Mouse (Mus musculus): ENCODE measurements around the gene Zbtb7a. TPM values are rescaled to one million over a fixed set of nuclear protein-coding genes. Genes with fewer than 3 reads are reported as not detected.

The Zbtb7a gene
- polyA plus RNA-seq, 1 experiment from 2014 or later, result 16.2 TPM

- no peak for ATAC-seq (replicated peaks)
- 98% methylated on average over 9 of the region's 9 CpGs for WGBS
- no peak overlapping the region for H3K4me3 ChIP-seq
- H3K27ac ChIP-seq, result no peak overlapping the region
- peaks cover 28% of the 10 kb centered on the region; the same call in 1 of the 2 replicates for H3K36me3 ChIP-seq (replicated peaks)
- H3K4me2 ChIP-seq, result no peak overlapping the region
- no peaks in the 10 kb centered on the region for H3K9me3 ChIP-seq
- no peaks in the 10 kb centered on the region for H3K27me3 ChIP-seq (replicated peaks)
- peaks cover 26% of the 10 kb centered on the region for H3K4me1 ChIP-seq
- no peak overlapping the region for H3K9ac ChIP-seq
These were observed 52.1 kb downstream of the Zbtb7a start for GRCm38 (mm10) chr10:81187161-81187560.

GRCm38 (mm10) chr10:81189821-81190220 lies 54.8 kb downstream of the Zbtb7a start:
- Histone ChIP-seq H3K9me3 (no peaks in the 10 kb centered on the region), H3K9ac (no peak overlapping the region), H3K4me1 (peaks cover 18% of the 10 kb centered on the region), H3K27ac (no peak overlapping the region), H3K4me2 (no peak overlapping the region), H3K4me3 (no peak overlapping the region), H3K27me3 (replicated peaks) (no peaks in the 10 kb centered on the region), H3K36me3 (replicated peaks) (peaks cover 24% of the 10 kb centered on the region; the same call in 1 of the 2 replicates)
- no peak for ATAC-seq (replicated peaks)
- WGBS, result 79% methylated on average over 26 of the region's 26 CpGs

- ATAC-seq (replicated peaks), result no peak
- Histone ChIP-seq H3K9ac (no peak overlapping the region), H3K4me3 (no peak overlapping the region), H3K4me2 (no peak overlapping the region), H3K27ac (no peak overlapping the region), H3K36me3 (replicated peaks) (peaks cover 22% of the 10 kb centered on the region; the same call in 1 of the 2 replicates), H3K4me1 (peaks cover 18% of the 10 kb centered on the region), H3K27me3 (replicated peaks) (peaks cover 4% of the 10 kb centered on the region), H3K9me3 (no peaks in the 10 kb centered on the region)
- WGBS, result 68% methylated on average over 31 of the region's 31 CpGs
These were observed 55.4 kb downstream of the Zbtb7a start for GRCm38 (mm10) chr10:81190236-81190911.

- ATAC-seq (replicated peaks), result no peak
- H3K9ac ChIP-seq, result no peak overlapping the region
- H3K36me3 ChIP-seq (replicated peaks), result peaks cover 20% of the 10 kb centered on the region; the same call in 1 of the 2 replicates
- peaks cover 18% of the 10 kb centered on the region for H3K4me1 ChIP-seq
- 78% methylated on average over 6 of the region's 6 CpGs for WGBS
- H3K27ac ChIP-seq, result no peak overlapping the region
- H3K4me3 ChIP-seq, result no peak overlapping the region
- no peak overlapping the region for H3K4me2 ChIP-seq
- peaks cover 10% of the 10 kb centered on the region for H3K27me3 ChIP-seq (replicated peaks)
- H3K9me3 ChIP-seq, result no peaks in the 10 kb centered on the region
These were observed 55.9 kb downstream of the Zbtb7a start for GRCm38 (mm10) chr10:81190912-81191321.

GRCm38 (mm10) chr10:81191342-81191982 lies 56.4 kb downstream of the Zbtb7a start:
- Histone ChIP-seq H3K27me3 (replicated peaks) (peaks cover 14% of the 10 kb centered on the region), H3K27ac (peak overlapping the region; percentile 99), H3K36me3 (replicated peaks) (peaks cover 19% of the 10 kb centered on the region; the same call in 1 of the 2 replicates), H3K9me3 (no peaks in the 10 kb centered on the region), H3K4me2 (peak overlapping the region; percentile 93), H3K4me1 (peaks cover 18% of the 10 kb centered on the region), H3K9ac (no peak overlapping the region), H3K4me3 (no peak overlapping the region)
- WGBS, result 90% methylated on average over 18 of the region's 18 CpGs
- no peak for ATAC-seq (replicated peaks)

GRCm38 (mm10) chr10:81192270-81192967 lies 57.4 kb downstream of the Zbtb7a start:
- H3K36me3 ChIP-seq (replicated peaks), result peaks cover 12% of the 10 kb centered on the region; the same call in 1 of the 2 replicates
- WGBS, result under 1% methylated on average over 88 of the region's 93 CpGs
- H3K27ac ChIP-seq, result peak overlapping the region; percentile 99
- peak overlapping the region; percentile 65 for H3K4me3 ChIP-seq
- H3K4me1 ChIP-seq, result peaks cover 18% of the 10 kb centered on the region
- H3K9me3 ChIP-seq, result no peaks in the 10 kb centered on the region
- peak; percentile 88 for ATAC-seq (replicated peaks)
- peak overlapping the region; percentile 93 for H3K4me2 ChIP-seq
- peaks cover 22% of the 10 kb centered on the region for H3K27me3 ChIP-seq (replicated peaks)
- H3K9ac ChIP-seq, result peak overlapping the region; percentile 63

GRCm38 (mm10) chr10:81192968-81193501 lies 58.0 kb downstream of the Zbtb7a start:
- H3K4me1 ChIP-seq, result peaks cover 18% of the 10 kb centered on the region
- peak; percentile 48 for ATAC-seq (replicated peaks)
- H3K9me3 ChIP-seq, result no peaks in the 10 kb centered on the region
- H3K4me3 ChIP-seq, result peak overlapping the region; percentile 65
- H3K9ac ChIP-seq, result peak overlapping the region; percentile 63
- H3K27me3 ChIP-seq (replicated peaks), result peaks cover 22% of the 10 kb centered on the region
- 3% methylated on average over 19 of the region's 19 CpGs for WGBS
- peak overlapping the region; percentile 99 for H3K27ac ChIP-seq
- H3K4me2 ChIP-seq, result peak overlapping the region; percentile 93
- peaks cover 12% of the 10 kb centered on the region; the same call in 1 of the 2 replicates for H3K36me3 ChIP-seq (replicated peaks)

- Histone ChIP-seq H3K4me2 (no peak overlapping the region), H3K27me3 (replicated peaks) (peaks cover 22% of the 10 kb centered on the region), H3K9ac (no peak overlapping the region), H3K36me3 (replicated peaks) (peaks cover 12% of the 10 kb centered on the region; the same call in 1 of the 2 replicates), H3K9me3 (no peaks in the 10 kb centered on the region), H3K4me1 (peaks cover 18% of the 10 kb centered on the region), H3K27ac (no peak overlapping the region), H3K4me3 (no peak overlapping the region)
- no peak for ATAC-seq (replicated peaks)
- 16% methylated on average over 37 of the region's 37 CpGs for WGBS
These were observed 59.2 kb downstream of the Zbtb7a start for GRCm38 (mm10) chr10:81193991-81194774.

- H3K36me3 ChIP-seq (replicated peaks), result peaks cover 7% of the 10 kb centered on the region; the same call in 1 of the 2 replicates
- no peak overlapping the region for H3K4me2 ChIP-seq
- H3K4me1 ChIP-seq, result peaks cover 18% of the 10 kb centered on the region
- no peak for ATAC-seq (replicated peaks)
- H3K4me3 ChIP-seq, result no peak overlapping the region
- no peak overlapping the region for H3K27ac ChIP-seq
- H3K27me3 ChIP-seq (replicated peaks), result peaks cover 22% of the 10 kb centered on the region
- H3K9me3 ChIP-seq, result no peaks in the 10 kb centered on the region
- no peak overlapping the region for H3K9ac ChIP-seq
- WGBS, result 73% methylated on average over 4 of the region's 4 CpGs
These were observed 60.3 kb downstream of the Zbtb7a start for GRCm38 (mm10) chr10:81195300-81195699.

GRCm38 (mm10) chr10:81196470-81197065 lies 61.5 kb downstream of the Zbtb7a start:
- ATAC-seq (replicated peaks), result no peak
- no peaks in the 10 kb centered on the region for H3K9me3 ChIP-seq
- no peak overlapping the region for H3K27ac ChIP-seq
- H3K9ac ChIP-seq, result no peak overlapping the region
- no peaks in the 10 kb centered on the region for H3K36me3 ChIP-seq (replicated peaks)
- peaks cover 13% of the 10 kb centered on the region for H3K4me1 ChIP-seq
- H3K4me3 ChIP-seq, result no peak overlapping the region
- H3K4me2 ChIP-seq, result no peak overlapping the region
- 71% methylated on average over 11 of the region's 11 CpGs for WGBS
- H3K27me3 ChIP-seq (replicated peaks), result peaks cover 22% of the 10 kb centered on the region

GRCm38 (mm10) chr10:81197305-81197704 lies 62.3 kb downstream of the Zbtb7a start:
- H3K4me1 ChIP-seq, result peaks cover 6% of the 10 kb centered on the region
- no peak overlapping the region for H3K4me2 ChIP-seq
- H3K9me3 ChIP-seq, result no peaks in the 10 kb centered on the region
- H3K27ac ChIP-seq, result no peak overlapping the region
- no peak overlapping the region for H3K9ac ChIP-seq
- H3K27me3 ChIP-seq (replicated peaks), result peaks cover 22% of the 10 kb centered on the region
- no peak overlapping the region for H3K4me3 ChIP-seq
- WGBS, result 51% methylated on average over 6 of the region's 6 CpGs
- no peak for ATAC-seq (replicated peaks)
- no peaks in the 10 kb centered on the region for H3K36me3 ChIP-seq (replicated peaks)

All from midbrain, embryonic 15.5 days (tissue).